Mouse (Mus musculus): ENCODE measurements around the gene Ccdc114. TPM values are rescaled to one million over a fixed set of nuclear protein-coding genes. Genes with fewer than 3 reads are reported as not detected.
"Not testable (repeated sequence)": the region's sequence is repeated elsewhere in the genome, so short reads cannot be mapped to it uniquely, and the experiment has no call there.

Gene Ccdc114
- polyA plus RNA-seq, 1 experiment from 2014 or later, result 4.3 TPM

- Histone ChIP-seq H3K9ac (peak overlapping the region; percentile 59), H3K4me3 (replicated peaks) (peak overlapping the region; percentile 40), H3K9me3 (no peaks in the 10 kb centered on the region), H3K27me3 (replicated peaks) (no peaks in the 10 kb centered on the region), H3K27ac (peak overlapping the region; percentile 70), H3K4me2 (replicated peaks) (peak overlapping the region; percentile 77), H3K36me3 (no peaks in the 10 kb centered on the region; the same call in 1 of the 2 replicates), H3K4me1 (replicated peaks) (peaks cover 66% of the 10 kb centered on the region)
- WGBS, result 21% methylated on average over 9 of the region's 9 CpGs
- ATAC-seq, result no peak
Measured at GRCm38 (mm10) chr7:45920583-45921241, 3.2 kb upstream of the Ccdc114 start.

GRCm38 (mm10) chr7:45921242-45921621 is 2.6 kb upstream of the Ccdc114 start, which contains the start of gene Emp3:
Emp3 (minus strand) TSS chr7:45921404.
- 13% methylated on average over 9 of the region's 9 CpGs for WGBS
- ATAC-seq, result no peak

GRCm38 (mm10) chr7:45921950-45922600 is 1.8 kb upstream of the Ccdc114 start:
- H3K27ac ChIP-seq, result peak overlapping the region; percentile 91
- H3K9me3 ChIP-seq, result no peaks in the 10 kb centered on the region
- H3K4me1 ChIP-seq (replicated peaks), result peaks cover 55% of the 10 kb centered on the region
- H3K4me2 ChIP-seq (replicated peaks), result peak overlapping the region; percentile 59; the same call in 1 of the 2 replicates
- no peak for ATAC-seq
- H3K27me3 ChIP-seq (replicated peaks), result no peaks in the 10 kb centered on the region
- WGBS, result 81% methylated on average over 12 of the region's 12 CpGs
- no peak overlapping the region for H3K9ac ChIP-seq
- H3K36me3 ChIP-seq, result no peaks in the 10 kb centered on the region; the same call in 1 of the 2 replicates
- H3K4me3 ChIP-seq (replicated peaks), result no peak overlapping the region

More at GRCm38 (mm10) chr7:45921242-45921621, 2.6 kb upstream of the Ccdc114 start, which contains the start of gene Emp3:
- H3K27me3 ChIP-seq (replicated peaks), result no peaks in the 10 kb centered on the region
- no peaks in the 10 kb centered on the region; the same call in 1 of the 2 replicates for H3K36me3 ChIP-seq
- H3K27ac ChIP-seq, result peak within 1 kb of the TSS; percentile 91
- peak within 1 kb of the TSS; percentile 77 for H3K4me2 ChIP-seq (replicated peaks)
- H3K4me3 ChIP-seq (replicated peaks), result peak within 1 kb of the TSS; percentile 40
- H3K9me3 ChIP-seq, result no peaks in the 10 kb centered on the region
- peaks cover 62% of the 10 kb centered on the region for H3K4me1 ChIP-seq (replicated peaks)
- peak within 1 kb of the TSS; percentile 59 for H3K9ac ChIP-seq

GRCm38 (mm10) chr7:45922928-45923761 is 727 bp upstream of the Ccdc114 start:
- Histone ChIP-seq H3K9me3 (no peaks in the 10 kb centered on the region), H3K9ac (0 out of 2 replicates have a peak overlapping the region, but pooled peaks have one; percentile 15), H3K27ac (peak overlapping the region; percentile 91), H3K4me3 (replicated peaks) (peak overlapping the region; percentile 38), H3K36me3 (no peaks in the 10 kb centered on the region), H3K4me1 (replicated peaks) (peaks cover 45% of the 10 kb centered on the region), H3K27me3 (replicated peaks) (no peaks in the 10 kb centered on the region), H3K4me2 (replicated peaks) (peak overlapping the region; percentile 59)
- peak; percentile 92 for ATAC-seq
- WGBS, result under 1% methylated on average over 37 of the region's 37 CpGs

- no peaks in the 10 kb centered on the region for H3K27me3 ChIP-seq (replicated peaks)
- no peaks in the 10 kb centered on the region for H3K9me3 ChIP-seq
- ATAC-seq, result no peak
- peaks cover 38% of the 10 kb centered on the region for H3K4me1 ChIP-seq (replicated peaks)
- no peaks in the 10 kb centered on the region for H3K36me3 ChIP-seq
- peak overlapping the region; percentile 91 for H3K27ac ChIP-seq
- H3K9ac ChIP-seq, result peak overlapping the region; percentile 15; the same call in 1 of the 2 replicates
- peak overlapping the region; percentile 59 for H3K4me2 ChIP-seq (replicated peaks)
- WGBS, result 20% methylated on average over 14 of the region's 14 CpGs
- peak overlapping the region; percentile 38 for H3K4me3 ChIP-seq (replicated peaks)
Measured at GRCm38 (mm10) chr7:45924429-45924816, 551 bp downstream of the Ccdc114 start.

GRCm38 (mm10) chr7:45928626-45929295 is 4.9 kb downstream of the Ccdc114 start:
- WGBS, result 18% methylated on average over 20 of the region's 23 CpGs
- H3K4me2 ChIP-seq (replicated peaks), result no peak overlapping the region
- no peaks in the 10 kb centered on the region for H3K36me3 ChIP-seq
- H3K4me3 ChIP-seq (replicated peaks), result no peak overlapping the region
- H3K9ac ChIP-seq, result no peak overlapping the region
- no peaks in the 10 kb centered on the region for H3K9me3 ChIP-seq
- peaks cover 5% of the 10 kb centered on the region; the same call in 1 of the 2 replicates for H3K4me1 ChIP-seq (replicated peaks)
- H3K27ac ChIP-seq, result no peak overlapping the region
- ATAC-seq, result no peak
- no peaks in the 10 kb centered on the region for H3K27me3 ChIP-seq (replicated peaks)

- no peaks in the 10 kb centered on the region for H3K9me3 ChIP-seq
- no peak overlapping the region for H3K4me2 ChIP-seq (replicated peaks)
- H3K36me3 ChIP-seq, result no peaks in the 10 kb centered on the region
- no peak for ATAC-seq
- H3K27ac ChIP-seq, result no peak overlapping the region
- no peaks in the 10 kb centered on the region for H3K27me3 ChIP-seq (replicated peaks)
- no peaks in the 10 kb centered on the region for H3K4me1 ChIP-seq (replicated peaks)
- no peak overlapping the region for H3K4me3 ChIP-seq (replicated peaks)
- 93% methylated on average over 1 of the region's 1 CpGs for WGBS
- H3K9ac ChIP-seq, result no peak overlapping the region
Measured at GRCm38 (mm10) chr7:45929688-45930087, 5.8 kb downstream of the Ccdc114 start.

- H3K9me3 ChIP-seq, result not testable (repeated sequence)
Measured at GRCm38 (mm10) chr7:45933766-45934165, 9.9 kb downstream of the Ccdc114 start.

GRCm38 (mm10) chr7:45935114-45935513 is 11.2 kb downstream of the Ccdc114 start:
- Histone ChIP-seq H3K4me3 (replicated peaks) (no peak overlapping the region), H3K4me1 (replicated peaks) (no peaks in the 10 kb centered on the region), H3K4me2 (replicated peaks) (no peak overlapping the region), H3K27ac (no peak overlapping the region), H3K9ac (no peak overlapping the region), H3K27me3 (replicated peaks) (no peaks in the 10 kb centered on the region), H3K36me3 (no peaks in the 10 kb centered on the region), H3K9me3 (no peaks in the 10 kb centered on the region)
- ATAC-seq, result peak; percentile 65
- WGBS, result 22% methylated on average over 7 of the region's 7 CpGs

More at GRCm38 (mm10) chr7:45933766-45934165, 9.9 kb downstream of the Ccdc114 start:
- not testable (repeated sequence) for H3K4me1 ChIP-seq (replicated peaks); H3K9ac ChIP-seq; H3K27ac ChIP-seq; H3K36me3 ChIP-seq; H3K4me3 ChIP-seq (replicated peaks); ATAC-seq; H3K27me3 ChIP-seq (replicated peaks); H3K4me2 ChIP-seq (replicated peaks)
- 93% methylated on average over 12 of the region's 12 CpGs for whole genome bisulfite sequencing

- no peaks in the 10 kb centered on the region for H3K36me3 ChIP-seq
- H3K4me3 ChIP-seq (replicated peaks), result no peak overlapping the region
- no peak overlapping the region for H3K4me2 ChIP-seq (replicated peaks)
- H3K9ac ChIP-seq, result no peak overlapping the region
- ATAC-seq, result no peak
- no peaks in the 10 kb centered on the region for H3K27me3 ChIP-seq (replicated peaks)
- no peaks in the 10 kb centered on the region for H3K9me3 ChIP-seq
- WGBS, result 45% methylated on average over 2 of the region's 2 CpGs
- no peak overlapping the region for H3K27ac ChIP-seq
- H3K4me1 ChIP-seq (replicated peaks), result no peaks in the 10 kb centered on the region
Measured at GRCm38 (mm10) chr7:45939836-45940235, 16.0 kb downstream of the Ccdc114 start.

GRCm38 (mm10) chr7:45941986-45942385 is 18.1 kb downstream of the Ccdc114 start:
- ATAC-seq, result no peak
- H3K27me3 ChIP-seq (replicated peaks), result no peaks in the 10 kb centered on the region
- H3K4me1 ChIP-seq (replicated peaks), result no peaks in the 10 kb centered on the region
- H3K27ac ChIP-seq, result no peak overlapping the region
- WGBS, result 82% methylated on average over 9 of the region's 9 CpGs
- no peak overlapping the region for H3K9ac ChIP-seq
- H3K9me3 ChIP-seq, result no peaks in the 10 kb centered on the region
- H3K4me2 ChIP-seq (replicated peaks), result no peak overlapping the region
- H3K4me3 ChIP-seq (replicated peaks), result no peak overlapping the region
- H3K36me3 ChIP-seq, result no peaks in the 10 kb centered on the region
